Mouse (Mus musculus) small intestine, adult 2 months (tissue): ENCODE results near the gene Zfp667. TPM values are rescaled to one million over a fixed set of nuclear protein-coding genes. Genes with fewer than 3 reads are reported as not detected.
"Not testable (repeated sequence)": the region's sequence is repeated elsewhere in the genome, so short reads cannot be mapped to it uniquely, and the experiment has no call there.

ENCODE experiments used
- H3K27ac ChIP-seq: fragments of 200-500 bp; 2 replicates; pipeline ENCODE4 v1.5.1; 2012; ENCODE audit warnings: low read depth, low read length, control low read depth, inconsistent platforms; ENCODE audit not compliant: insufficient read depth
- H3K27me3 ChIP-seq: fragments of 200-500 bp; 2 replicates; pipeline ENCODE4 v1.6.1; 2012; ENCODE audit warnings: mild to moderate bottlenecking, moderate library complexity, low read length, inconsistent platforms; ENCODE audit not compliant: control insufficient read depth, insufficient read depth
- H3K36me3 ChIP-seq: fragments of 200-500 bp; 2 replicates; pipeline ENCODE4 v1.6.1; 2012; ENCODE audit warnings: mild to moderate bottlenecking, low read length, control low read depth, inconsistent platforms; ENCODE audit not compliant: control insufficient read depth, insufficient read depth
- H3K4me1 ChIP-seq: fragments of 200-500 bp; 2 replicates; pipeline ENCODE4 v1.6.1; 2012; ENCODE audit warnings: low read length, inconsistent platforms, mixed read lengths; ENCODE audit not compliant: control insufficient read depth, insufficient read depth, insufficient read length
- H3K4me3 ChIP-seq: fragments of 200-500 bp; 2 replicates; pipeline ENCODE4 v1.5.1; 2012; ENCODE audit warnings: low read depth, mild to moderate bottlenecking, control low read depth, inconsistent platforms, low read length, moderate library complexity
- CTCF ChIP-seq: fragments of 200-500 bp; IDR thresholded peaks from 2 replicates; pipeline ENCODE4 v1.5.1; 2012; ENCODE audit warnings: low read depth, mild to moderate bottlenecking, control low read depth, inconsistent platforms, low read length, moderate library complexity, mixed read lengths; ENCODE audit not compliant: insufficient replicate concordance, insufficient read length; ENCODE audit errors: extremely low read depth
- POLR2A ChIP-seq: fragments of 200-500 bp; IDR thresholded peaks from 2 replicates; pipeline ENCODE4 v1.6.1; 2012; ENCODE audit warnings: low read depth, mild to moderate bottlenecking, control low read depth, inconsistent platforms, low read length, moderate library complexity
- WGBS: fragments of 180-500 bp; shearing (Covaris S2); methylation state at CpG from one replicate; pipeline ENCODE4 v1.1.7; 2018; 5-methylcytosine and 5-hydroxymethylcytosine counted together
- polyA plus RNA-seq: library from polyadenylated mRNA; depleted of rRNA; stranded (reverse); fragments of >200 nt; gene quantifications from 2 replicates; pipeline ENCODE4 v1.2.3, GENCODE M21; 2012

Zfp667 gene
- polyA plus RNA-seq, 1 experiment: 0.10 TPM

DNA sequence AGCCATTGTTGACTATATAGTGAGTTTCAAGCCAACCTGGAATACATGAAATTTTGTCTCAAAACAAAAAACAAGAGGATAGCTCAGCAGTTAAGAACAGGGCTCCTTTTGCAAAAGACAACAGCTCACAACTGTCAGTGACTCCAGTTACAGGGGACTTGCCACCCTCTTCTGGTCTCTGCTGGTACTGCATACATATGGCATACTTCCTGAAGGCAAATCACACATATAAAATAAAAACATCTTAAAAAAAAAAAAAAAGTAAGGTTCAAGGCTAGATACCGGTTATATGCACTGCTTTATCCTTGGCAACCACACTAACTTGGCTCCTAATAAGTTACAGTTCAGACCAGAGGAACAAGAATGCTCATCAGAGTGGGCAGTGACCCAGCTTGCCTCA, 3.6 kb upstream of the Zfp667 start:
- Histone ChIP-seq H3K36me3 (no peaks in the 10 kb centered on the region), H3K27ac (peak overlapping the region; percentile 18; the same call in 1 of the 2 replicates), H3K4me1 (peaks cover 3% of the 10 kb centered on the region; the same call in 1 of the 2 replicates), H3K4me3 (no peak overlapping the region), H3K27me3 (no peaks in the 10 kb centered on the region)
- WGBS: 0% methylated on average over 1 of the region's 1 CpGs
- no peak for TF ChIP-seq CTCF
- TF ChIP-seq POLR2A: no peak

DNA sequence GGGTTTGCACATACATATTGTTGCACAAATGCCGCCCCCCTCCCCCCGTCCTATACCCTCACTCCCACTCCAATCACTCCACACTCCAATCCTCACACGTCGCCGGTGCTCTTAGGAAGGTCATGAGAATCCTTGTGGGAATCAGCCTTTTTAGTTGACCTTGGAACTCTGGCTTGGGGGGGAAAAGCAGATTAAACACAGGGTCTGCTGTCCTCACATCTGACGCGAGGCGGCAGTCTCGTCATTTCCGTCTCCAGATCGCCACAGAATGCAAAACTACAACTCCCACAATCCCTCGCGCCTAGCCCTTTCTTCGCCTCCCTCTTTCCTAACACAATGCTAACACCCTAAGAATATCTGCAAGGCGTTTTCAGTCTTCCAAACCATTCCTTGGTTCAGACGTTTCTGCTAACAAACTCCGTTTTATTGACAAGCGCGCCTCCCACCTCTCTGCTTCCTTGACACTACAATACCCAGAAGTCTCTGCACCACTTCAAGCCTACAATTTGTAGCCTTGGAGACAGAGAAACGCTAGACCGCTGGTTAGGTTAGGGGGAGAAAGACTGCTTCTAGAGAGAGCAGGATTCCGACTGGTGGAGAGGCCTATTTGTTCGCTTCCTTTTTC, 2.8 kb upstream of the Zfp667 start:
- Histone ChIP-seq H3K4me1 (peaks cover 3% of the 10 kb centered on the region; the same call in 1 of the 2 replicates), H3K27me3 (no peaks in the 10 kb centered on the region), H3K4me3 (peak overlapping the region; percentile 91), H3K36me3 (no peaks in the 10 kb centered on the region), H3K27ac (peak overlapping the region; percentile 62)
- 1% methylated on average over 23 of the region's 23 CpGs for WGBS
- TF ChIP-seq CTCF (peak; percentile 60; the same call in 1 of the 2 replicates), POLR2A (peak; percentile 36; the same call in 1 of the 2 replicates)

DNA sequence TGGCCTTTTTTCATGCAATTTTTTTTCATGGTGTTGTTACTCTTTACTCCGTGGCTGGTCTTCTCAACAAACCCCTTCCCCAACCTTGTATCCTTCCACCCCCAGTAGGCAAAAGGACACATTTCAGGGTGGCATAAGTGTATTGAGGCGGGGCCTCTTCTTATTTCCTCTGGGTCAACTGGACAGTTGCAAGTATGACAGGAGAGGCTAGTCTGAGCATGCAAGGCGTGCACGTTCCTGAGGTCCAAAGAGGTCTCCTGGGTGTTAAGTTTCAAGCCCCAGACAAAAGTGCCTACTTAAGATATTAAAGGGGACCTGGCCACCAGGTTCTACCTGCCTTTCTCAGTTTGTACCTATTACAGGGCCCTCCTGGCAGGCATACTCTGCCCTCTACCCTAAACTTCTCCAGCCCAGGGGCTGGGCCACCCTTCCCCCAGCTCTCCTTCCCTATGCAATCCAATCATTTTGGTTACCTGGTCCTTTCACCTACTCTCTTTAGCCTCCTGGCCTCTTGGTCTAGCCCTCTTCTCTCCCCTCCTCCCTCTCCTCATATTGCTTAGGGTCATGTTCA, 1.9 kb upstream of the Zfp667 start:
- no peak overlapping the region for H3K4me3 ChIP-seq
- H3K4me1 ChIP-seq: peaks cover 3% of the 10 kb centered on the region; the same call in 1 of the 2 replicates
- TF ChIP-seq CTCF (no peak), POLR2A (no peak)
- no peaks in the 10 kb centered on the region for H3K36me3 ChIP-seq
- no peaks in the 10 kb centered on the region for H3K27me3 ChIP-seq
- WGBS: 90% methylated on average over 4 of the region's 4 CpGs
- H3K27ac ChIP-seq: no peak overlapping the region

DNA sequence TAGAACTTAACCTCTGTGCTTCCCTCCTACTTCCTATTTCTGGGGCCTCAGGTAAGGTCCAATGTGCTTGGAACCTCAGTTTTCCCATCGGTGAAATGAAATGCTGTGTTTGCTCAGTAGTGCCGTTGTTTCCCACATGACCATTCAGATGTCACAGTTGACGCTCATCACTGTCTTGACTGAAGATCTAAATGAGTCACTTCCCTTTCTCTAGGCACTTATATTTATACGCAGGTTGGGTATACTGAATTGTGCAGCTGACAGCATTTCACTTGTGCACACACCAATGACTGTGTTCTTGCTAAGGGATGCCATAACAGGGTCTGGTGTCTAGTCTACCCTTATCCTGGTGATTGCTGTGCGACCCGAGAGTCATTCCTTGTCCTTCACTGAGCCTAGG, 1.0 kb upstream of the Zfp667 start:
- Histone ChIP-seq H3K27ac (no peak overlapping the region), H3K4me3 (no peak overlapping the region), H3K36me3 (no peaks in the 10 kb centered on the region), H3K27me3 (no peaks in the 10 kb centered on the region), H3K4me1 (peaks cover 3% of the 10 kb centered on the region; the same call in 1 of the 2 replicates)
- 74% methylated on average over 6 of the region's 6 CpGs for WGBS
- TF ChIP-seq POLR2A (no peak), CTCF (no peak)

DNA sequence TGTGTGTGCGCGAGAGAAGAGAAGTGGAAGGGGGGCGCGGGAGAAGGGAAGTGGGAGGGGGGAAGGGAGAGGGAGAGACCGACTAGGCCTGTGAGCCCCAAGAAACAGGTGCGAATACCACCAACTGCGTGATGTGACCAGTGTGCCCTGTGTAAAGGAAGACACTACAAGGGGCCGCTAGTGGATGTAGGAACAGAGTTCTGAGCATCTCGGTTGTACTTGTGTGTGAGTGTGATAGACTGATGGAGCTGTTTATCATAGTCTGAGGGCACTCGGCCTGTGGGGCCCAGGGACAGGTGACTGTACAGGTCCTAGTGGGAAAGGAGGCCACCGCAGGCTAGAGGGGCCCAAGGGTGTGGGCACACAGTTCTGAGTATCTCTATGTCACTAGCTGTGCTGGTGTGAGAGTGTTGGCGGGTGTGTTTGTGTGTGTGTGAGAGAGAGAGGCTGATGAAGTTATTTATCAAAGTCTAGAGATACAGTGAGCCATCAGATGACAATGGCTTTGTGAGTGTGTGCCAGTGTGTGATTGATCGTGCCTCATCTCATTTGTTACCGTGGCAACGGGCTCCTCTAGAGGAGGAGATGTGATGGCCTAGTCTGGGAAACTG, 647 bp downstream of the Zfp667 start:
- Histone ChIP-seq H3K4me3 (peak overlapping the region; percentile 73), H3K27ac (no peak overlapping the region)
- WGBS: 41% methylated on average over 15 of the region's 15 CpGs

DNA sequence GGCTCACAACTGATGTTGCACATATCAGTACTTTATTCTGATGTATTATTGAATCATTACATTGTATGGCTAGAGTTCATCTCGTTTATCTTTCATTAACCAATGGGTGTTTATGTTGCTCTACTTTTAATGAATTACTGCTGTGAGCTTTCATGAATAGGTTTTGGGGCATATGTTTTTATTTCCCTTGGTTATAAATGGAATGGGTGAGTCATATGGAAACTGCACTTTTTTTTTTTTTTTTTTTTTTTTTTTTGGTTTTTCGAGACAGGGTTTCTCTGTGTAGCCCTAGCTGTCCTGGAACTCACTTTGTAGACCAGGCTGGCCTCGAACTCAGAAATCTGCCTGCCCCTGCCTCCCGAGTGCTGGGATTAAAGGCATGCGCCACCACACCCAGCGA, 4.7 kb downstream of the Zfp667 start:
- not testable (repeated sequence) for H3K4me3 ChIP-seq, H3K4me1 ChIP-seq, H3K27me3 ChIP-seq, H3K36me3 ChIP-seq, H3K27ac ChIP-seq
- 81% methylated on average over 6 of the region's 6 CpGs for WGBS

More for the DNA sequence above, 647 bp downstream of the Zfp667 start:
- TF ChIP-seq CTCF (no peak), POLR2A (no peak)
- Histone ChIP-seq H3K36me3 (no peaks in the 10 kb centered on the region), H3K27me3 (no peaks in the 10 kb centered on the region), H3K4me1 (peaks cover 3% of the 10 kb centered on the region; the same call in 1 of the 2 replicates)

DNA sequence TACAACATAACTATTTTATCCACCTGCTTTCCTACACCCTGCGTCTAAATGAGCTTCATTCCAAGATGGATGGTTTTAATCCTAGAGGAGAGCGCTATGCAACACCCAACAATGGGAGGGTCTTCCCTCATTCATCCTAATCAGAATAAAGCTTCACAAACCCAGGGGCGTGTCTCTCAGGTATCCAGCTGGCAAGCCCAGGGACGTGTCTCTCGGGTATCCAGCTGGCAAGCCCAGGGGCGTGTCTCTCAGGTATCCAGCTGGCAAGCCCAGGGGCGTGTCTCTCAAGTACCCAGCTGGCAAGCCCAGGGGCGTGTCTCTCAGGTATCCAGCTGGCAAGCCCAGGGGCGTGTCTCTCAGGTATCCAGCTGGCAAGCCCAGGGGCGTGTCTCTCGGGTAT, 14.4 kb downstream of the Zfp667 start:
- not testable (repeated sequence) for H3K36me3 ChIP-seq, H3K4me3 ChIP-seq, H3K27me3 ChIP-seq, H3K4me1 ChIP-seq, H3K27ac ChIP-seq
- WGBS: 41% methylated on average over 11 of the region's 11 CpGs
